Mouse (Mus musculus) effector memory CD4-positive, alpha-beta T cell, adult 7 months (primary cell): ENCODE measurements around the gene Zfp965. TPM values are rescaled to one million over a fixed set of nuclear protein-coding genes. Genes with fewer than 3 reads are reported as not detected.

Experiments used
- polyA plus RNA-seq: library from polyadenylated mRNA; unstranded; fragments of 100-300 nt; shearing (Covaris generic); gene quantifications from one replicate; pipeline ENCODE4 v1.2.1, GENCODE M21; 2017

Gene Zfp965
- 2.4 TPM for polyA plus RNA-seq

GRCm38 (mm10) chr2:175469685-175470084 is at the start of gene Zfp965:
Gene Zfp965, plus strand, starts transcription at chr2:175469985.

GRCm38 (mm10) chr2:175435707-175436106 is 34.1 kb upstream of the Zfp965 start, which contains the start of gene Gm4724:
Gene Gm4724, minus strand, starts transcription at chr2:175435807.

Other genes with a start within 250 kb of the Zfp965 start
- 3.5 TPM for gene Gm14440, start 194.9 kb upstream of the Zfp965 start, polyA plus RNA-seq
- 6.9 TPM for gene Gm4631, start 131.8 kb upstream of the Zfp965 start, polyA plus RNA-seq
- 1.6 TPM for gene Zfp968, start 97.5 kb upstream of the Zfp965 start, polyA plus RNA-seq
- 1.0 TPM for gene Gm4724, start 34.2 kb upstream of the Zfp965 start, polyA plus RNA-seq
- gene Gm11007, start 174.0 kb downstream of the Zfp965 start, polyA plus RNA-seq = not detected
- not detected for gene Zfp969, start 233.7 kb downstream of the Zfp965 start, polyA plus RNA-seq